Mouse (Mus musculus) heart, postnatal 0 days (tissue): ENCODE data around the gene Tent5b. TPM values are rescaled to one million over a fixed set of nuclear protein-coding genes. Genes with fewer than 3 reads are reported as not detected.

Experiments used
- ATAC-seq: fragments of 200-750 bp; cut with Nextera tagmentation; 2 replicates; pipeline ENCODE4 v1.8.0; 2017; ENCODE audit warnings: low read depth, moderate number of reproducible peaks, moderate library complexity; ENCODE audit not compliant: insufficient read depth
- DNase-seq: peaks from one replicate; pipeline ENCODE4 v3.0.0-alpha.2; 2016; ENCODE audit warnings: low spot score
- H3K27ac ChIP-seq: fragments of 300-500 bp; sonication (generic); 2 replicates; pipeline ENCODE4 v1.5.1; 2014; ENCODE audit warnings: low read depth, mild to moderate bottlenecking
- H3K27me3 ChIP-seq: fragments of 300-500 bp; sonication (generic); 2 replicates; pipeline ENCODE4 v1.6.1; 2014; ENCODE audit warnings: low read length, mixed read lengths; ENCODE audit not compliant: control insufficient read depth, insufficient read depth
- H3K36me3 ChIP-seq: fragments of 300-500 bp; sonication (generic); replicated peaks from 2 replicates; pipeline ENCODE4 v1.6.1; 2014; ENCODE audit warnings: low read length, mixed read lengths; ENCODE audit not compliant: control insufficient read depth, insufficient read depth
- H3K4me1 ChIP-seq: fragments of 300-500 bp; sonication (generic); 2 replicates; pipeline ENCODE4 v1.6.1; 2014; ENCODE audit warnings: antibody characterized with exemption; ENCODE audit not compliant: control insufficient read depth, insufficient read depth
- H3K4me2 ChIP-seq: fragments of 300-500 bp; sonication (generic); 2 replicates; pipeline ENCODE4 v1.6.1; 2014; ENCODE audit warnings: low read depth, mild to moderate bottlenecking, low read length, moderate library complexity
- H3K4me3 ChIP-seq: fragments of 300-500 bp; sonication (generic); 2 replicates; pipeline ENCODE4 v1.5.1; 2014; ENCODE audit warnings: low read depth, low read length
- H3K9ac ChIP-seq: fragments of 300-500 bp; sonication (generic); replicated peaks from 2 replicates; pipeline ENCODE4 v1.6.1; 2014; ENCODE audit warnings: low read depth, low read length, mixed read lengths
- H3K9me3 ChIP-seq: fragments of 300-500 bp; sonication (generic); replicated peaks from 2 replicates; pipeline ENCODE4 v1.6.1; 2016; ENCODE audit warnings: low read length; ENCODE audit not compliant: control insufficient read depth
- CTCF ChIP-seq: IDR thresholded peaks from 2 replicates; pipeline ENCODE4 v1.5.1; 2016; ENCODE audit warnings: antibody characterized with exemption, control low read depth, low read depth
- EP300 ChIP-seq: IDR thresholded peaks from 2 replicates; pipeline ENCODE4 v1.6.1; 2016; ENCODE audit warnings: antibody characterized with exemption, low read depth
- WGBS: fragments of 180-500 bp; shearing (Covaris S2); extraction: QIAGEN DNeasy Blood & Tissue Kit; methylation state at CpG from one replicate; pipeline ENCODE4 v1.1.7; 2014; 5-methylcytosine and 5-hydroxymethylcytosine counted together
- polyA plus RNA-seq: library from polyadenylated mRNA; unstranded; fragments of >200 nt; fragmentation: Nextera tagmentation; extraction: Ambion mirVana; gene quantifications from 2 replicates; pipeline ENCODE4 v1.2.1, GENCODE M21; 2015
- total RNA-seq: library from RNA; depleted of rRNA; stranded (reverse); fragments of >200 nt; gene quantifications from 2 replicates; pipeline ENCODE4 v1.2.3, GENCODE M21; 2014; ENCODE audit warnings: low replicate concordance

Tent5b gene
- total and polyA plus RNA-seq, 2 experiments from 2014 or later = 1.4 to 33.3 TPM

DNA sequence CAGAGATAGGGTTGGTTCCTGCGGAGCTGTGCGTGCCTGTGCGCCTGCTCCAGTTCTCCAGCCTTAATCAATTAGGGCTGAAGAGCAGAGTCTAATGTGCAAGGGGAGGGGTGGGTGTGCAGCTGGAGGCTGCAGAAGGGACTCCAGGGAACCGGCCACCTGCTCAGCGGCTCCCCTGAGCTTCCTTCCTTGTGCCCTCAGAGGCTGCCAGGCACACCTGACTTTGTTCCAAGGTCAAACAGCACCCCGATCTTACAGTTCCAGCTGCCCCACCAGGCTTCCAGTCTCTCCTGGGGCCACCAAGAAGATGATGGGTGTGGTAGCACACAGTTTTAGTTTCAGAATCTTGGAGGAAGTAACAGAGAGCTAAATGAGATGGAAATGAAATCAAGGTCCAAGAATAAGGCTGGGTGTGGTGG, 39.5 kb upstream of the Tent5b start:
- H3K4me1 ChIP-seq = peaks cover 5% of the 10 kb centered on the region; the same call in 1 of the 2 replicates
- no peaks in the 10 kb centered on the region for H3K36me3 ChIP-seq
- peak overlapping the region; percentile 24 for H3K4me2 ChIP-seq
- no peak overlapping the region for H3K27ac ChIP-seq
- H3K27me3 ChIP-seq = no peaks in the 10 kb centered on the region
- ATAC-seq (no peak), DNase-seq (no peak)
- no peak overlapping the region for H3K9ac ChIP-seq
- no peak overlapping the region for H3K4me3 ChIP-seq
- no peak for TF ChIP-seq CTCF
- no peak for TF ChIP-seq EP300
- 12% methylated on average over 6 of the region's 6 CpGs for WGBS
- no peaks in the 10 kb centered on the region for H3K9me3 ChIP-seq

- Histone ChIP-seq H3K27ac (no peak overlapping the region), H3K27me3 (no peaks in the 10 kb centered on the region), H3K9ac (no peak overlapping the region), H3K9me3 (no peaks in the 10 kb centered on the region), H3K4me2 (no peak overlapping the region), H3K4me3 (no peak overlapping the region), H3K4me1 (peaks cover 5% of the 10 kb centered on the region; the same call in 1 of the 2 replicates), H3K36me3 (no peaks in the 10 kb centered on the region)
- ATAC-seq = no peak
- WGBS = 79% methylated on average over 3 of the region's 3 CpGs
- no peak for DNase-seq
- no peak for TF ChIP-seq CTCF
- no peak for TF ChIP-seq EP300
Measured at GRCm38 (mm10) chr4:133442194-133442593, 37.7 kb upstream of the Tent5b start.

DNA sequence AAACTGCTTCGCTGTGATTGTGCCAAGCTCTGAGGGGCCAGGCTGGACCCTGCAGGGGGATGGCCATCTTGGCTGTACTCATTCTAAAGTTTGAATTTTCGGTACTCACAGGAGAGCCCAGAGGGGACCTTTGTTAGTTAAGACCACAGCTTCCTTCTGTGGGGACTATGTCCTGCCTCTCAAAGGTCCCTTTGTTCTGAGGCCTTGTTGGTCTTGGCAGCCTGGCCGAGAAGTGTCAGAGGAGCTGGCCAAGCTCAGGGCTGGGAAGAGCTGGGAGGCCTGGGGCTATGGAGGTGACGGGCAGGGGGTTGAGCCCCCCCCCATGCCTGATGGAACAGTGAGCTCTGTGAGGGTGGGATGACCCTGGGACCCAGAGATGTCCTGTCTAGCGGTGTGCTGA, 36.8 kb upstream of the Tent5b start:
- no peaks in the 10 kb centered on the region for H3K27me3 ChIP-seq
- WGBS = 59% methylated on average over 5 of the region's 5 CpGs
- no peak overlapping the region for H3K9ac ChIP-seq
- DNase-seq (peak; percentile 46), ATAC-seq (peak; percentile 60; the same call in 1 of the 2 replicates)
- no peak for TF ChIP-seq EP300
- TF ChIP-seq CTCF = no peak
- H3K36me3 ChIP-seq = no peaks in the 10 kb centered on the region
- peak overlapping the region; percentile 36 for H3K27ac ChIP-seq
- no peak overlapping the region for H3K4me3 ChIP-seq
- H3K4me1 ChIP-seq = peaks cover 5% of the 10 kb centered on the region; the same call in 1 of the 2 replicates
- no peaks in the 10 kb centered on the region for H3K9me3 ChIP-seq
- H3K4me2 ChIP-seq = no peak overlapping the region

GRCm38 (mm10) chr4:133445727-133446126, 34.2 kb upstream of the Tent5b start:
- DNase-seq (no peak), ATAC-seq (no peak)
- TF ChIP-seq CTCF (no peak), EP300 (no peak)
- H3K36me3 ChIP-seq = no peaks in the 10 kb centered on the region
- no peak overlapping the region for H3K27ac ChIP-seq
- H3K9ac ChIP-seq = no peak overlapping the region
- no peak overlapping the region for H3K4me3 ChIP-seq
- no peak overlapping the region for H3K4me2 ChIP-seq
- H3K9me3 ChIP-seq = no peaks in the 10 kb centered on the region
- WGBS = 90% methylated on average over 5 of the region's 5 CpGs
- H3K4me1 ChIP-seq = no peaks in the 10 kb centered on the region
- 0 out of 2 replicates have a peak, but pooled peaks cover 3% of the 10 kb centered on the region for H3K27me3 ChIP-seq

GRCm38 (mm10) chr4:133447366-133447765, 32.6 kb upstream of the Tent5b start:
- no peaks in the 10 kb centered on the region for H3K9me3 ChIP-seq
- H3K36me3 ChIP-seq = no peaks in the 10 kb centered on the region
- 42% methylated on average over 5 of the region's 5 CpGs for WGBS
- DNase-seq (no peak), ATAC-seq (no peak)
- TF ChIP-seq EP300 = no peak
- no peak for TF ChIP-seq CTCF
- 0 out of 2 replicates have a peak, but pooled peaks cover 3% of the 10 kb centered on the region for H3K27me3 ChIP-seq
- H3K4me3 ChIP-seq = no peak overlapping the region
- no peaks in the 10 kb centered on the region for H3K4me1 ChIP-seq
- H3K4me2 ChIP-seq = no peak overlapping the region
- no peak overlapping the region for H3K27ac ChIP-seq
- no peak overlapping the region for H3K9ac ChIP-seq

DNA sequence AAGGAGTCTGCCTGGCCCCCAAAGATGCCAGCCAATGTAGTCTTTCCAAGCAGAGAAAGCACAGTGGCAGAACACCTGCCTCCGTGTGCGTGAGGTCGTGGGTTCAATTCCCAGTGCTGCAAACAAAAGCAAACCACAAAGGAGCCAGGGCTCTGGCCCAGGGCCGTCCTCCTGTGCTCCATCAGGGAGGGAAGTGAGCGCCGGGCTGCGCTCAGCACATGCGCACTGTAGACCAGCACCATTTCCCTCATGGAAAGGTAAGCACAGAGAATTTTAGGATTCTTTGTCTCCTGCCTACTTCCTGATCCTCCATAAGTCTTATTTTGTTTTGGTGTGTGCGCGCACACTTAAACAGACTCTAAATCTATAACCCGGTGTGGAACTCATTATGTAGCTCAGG, 32.0 kb upstream of the Tent5b start:
- DNase-seq (no peak), ATAC-seq (no peak)
- WGBS = 84% methylated on average over 11 of the region's 11 CpGs
- H3K4me3 ChIP-seq = no peak overlapping the region
- no peak overlapping the region for H3K4me2 ChIP-seq
- TF ChIP-seq CTCF = no peak
- no peak for TF ChIP-seq EP300
- H3K36me3 ChIP-seq = no peaks in the 10 kb centered on the region
- 0 out of 2 replicates have a peak, but pooled peaks cover 3% of the 10 kb centered on the region for H3K27me3 ChIP-seq
- no peak overlapping the region for H3K9ac ChIP-seq
- no peaks in the 10 kb centered on the region for H3K4me1 ChIP-seq
- H3K27ac ChIP-seq = no peak overlapping the region
- no peaks in the 10 kb centered on the region for H3K9me3 ChIP-seq
